Mouse (Mus musculus) heart, postnatal 0 days (tissue): ENCODE data around the gene Sez6.

Experiments
- CTCF ChIP-seq: IDR thresholded peaks from 2 replicates; pipeline ENCODE4 v1.5.1; 2016; ENCODE audit warnings: antibody characterized with exemption, control low read depth, low read depth
- EP300 ChIP-seq: IDR thresholded peaks from 2 replicates; pipeline ENCODE4 v1.6.1; 2016; ENCODE audit warnings: antibody characterized with exemption, low read depth

DNA sequence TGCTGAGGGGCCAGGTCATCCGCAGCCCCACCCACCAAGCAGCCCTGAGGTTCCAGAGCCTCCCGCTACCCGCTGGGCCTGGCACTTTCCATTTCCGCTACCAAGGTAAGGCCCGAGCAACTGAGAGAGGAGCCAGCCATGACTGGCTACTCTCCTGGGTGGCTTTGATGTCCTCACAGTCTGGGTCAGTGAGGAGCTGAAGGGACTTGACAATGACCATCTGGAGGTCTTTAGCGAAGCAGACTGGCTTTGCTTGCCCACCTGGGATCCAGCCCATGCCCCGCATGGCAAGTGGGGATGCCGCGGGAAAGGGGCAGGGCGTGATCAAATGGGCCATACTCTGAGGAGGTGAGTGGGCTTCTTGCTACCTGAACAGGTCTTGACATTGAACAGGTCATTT lies 32.3 kb downstream of the Sez6 start:
- no peak for TF ChIP-seq CTCF
- no peak for TF ChIP-seq EP300
